Mouse (Mus musculus): ENCODE results near the gene Pex11g.

The Pex11g gene

DNA sequence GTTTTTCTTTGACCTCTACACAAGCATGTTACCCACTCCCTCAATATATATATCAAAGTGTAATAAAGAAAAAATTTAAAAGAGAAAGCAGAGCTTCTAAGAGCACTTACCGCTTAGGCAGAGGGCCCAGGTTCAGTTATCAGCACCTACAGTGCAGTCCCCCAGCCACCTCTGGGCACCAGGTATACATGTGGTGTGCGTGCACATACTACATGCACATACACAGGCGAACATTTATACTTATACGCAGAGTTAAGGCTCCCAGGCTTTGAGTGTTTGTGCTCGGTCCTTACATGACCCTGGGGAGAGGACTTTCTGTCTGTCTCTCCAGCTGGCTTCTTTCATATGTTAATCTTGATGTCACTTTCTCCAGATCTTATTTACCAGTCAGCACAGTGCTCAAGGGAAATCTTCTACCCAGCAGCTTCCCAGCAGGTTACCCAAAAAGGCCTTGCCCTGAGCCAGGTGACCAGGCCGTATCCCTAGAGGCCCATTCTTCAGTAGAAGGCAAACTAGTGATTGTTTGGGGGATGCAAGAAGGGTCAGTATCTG, 52.8 kb downstream of the Pex11g start:
- DNase-seq: no peak

DNA sequence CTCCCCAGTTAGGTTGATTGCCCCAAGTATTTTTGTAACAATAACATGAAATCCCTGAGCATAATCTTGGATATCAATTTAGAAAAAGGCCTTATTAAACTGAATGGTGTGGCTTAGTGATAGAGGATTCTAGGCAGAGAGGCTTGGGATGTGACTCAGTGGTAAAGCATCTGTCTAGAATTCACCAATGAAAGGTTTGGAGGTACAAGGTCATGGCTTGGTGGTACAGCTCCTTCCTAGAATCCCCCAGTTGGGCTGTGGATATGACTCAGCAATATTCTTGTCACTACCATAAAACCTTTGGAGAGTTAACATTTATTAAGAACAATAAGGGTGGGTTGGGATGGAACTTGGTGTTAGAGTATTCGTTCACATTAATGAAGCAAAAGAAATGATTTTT, 54.7 kb downstream of the Pex11g start:
- DNase-seq: no peak

DNA sequence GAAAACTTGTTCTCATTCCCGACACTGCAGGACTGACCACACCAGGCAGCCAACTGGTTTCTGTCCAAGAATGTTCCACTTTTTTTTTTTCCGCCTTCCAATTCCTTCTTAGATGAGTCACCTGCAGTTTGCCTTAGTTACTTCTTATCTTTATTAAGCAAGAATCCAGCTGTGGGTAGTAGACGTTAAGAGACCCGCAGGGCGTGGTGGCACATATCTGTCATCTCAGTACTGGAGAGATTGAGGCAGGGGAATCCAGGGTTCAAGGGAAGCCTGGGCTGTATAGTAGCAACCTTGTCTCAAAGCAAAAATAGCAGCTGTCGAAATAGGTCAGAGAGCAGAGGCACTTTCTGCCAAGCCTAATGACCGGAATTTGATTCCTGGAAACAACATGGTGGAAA, 55.6 kb downstream of the Pex11g start:
- peak; percentile 46 for DNase-seq

DNA sequence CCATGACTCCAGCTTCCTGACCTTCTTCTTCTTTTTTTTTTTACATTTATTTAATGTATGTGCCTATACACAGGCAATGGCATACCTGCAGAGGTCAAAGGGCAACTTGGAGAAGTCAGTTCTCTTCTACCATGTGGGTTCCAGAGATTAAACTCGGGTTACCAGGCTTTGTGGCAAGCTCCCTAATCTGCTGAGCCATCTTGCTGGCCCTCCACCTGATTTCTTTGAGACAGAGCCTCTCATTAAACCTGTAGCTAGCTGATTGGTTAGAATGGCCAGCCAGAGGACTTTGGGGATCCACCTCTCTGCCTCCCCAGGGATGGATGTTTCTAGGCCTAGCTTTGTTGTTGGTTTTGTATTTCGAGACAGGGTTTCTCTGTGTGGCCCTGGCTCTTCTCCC, 56.4 kb downstream of the Pex11g start:
- no peak for DNase-seq

DNA sequence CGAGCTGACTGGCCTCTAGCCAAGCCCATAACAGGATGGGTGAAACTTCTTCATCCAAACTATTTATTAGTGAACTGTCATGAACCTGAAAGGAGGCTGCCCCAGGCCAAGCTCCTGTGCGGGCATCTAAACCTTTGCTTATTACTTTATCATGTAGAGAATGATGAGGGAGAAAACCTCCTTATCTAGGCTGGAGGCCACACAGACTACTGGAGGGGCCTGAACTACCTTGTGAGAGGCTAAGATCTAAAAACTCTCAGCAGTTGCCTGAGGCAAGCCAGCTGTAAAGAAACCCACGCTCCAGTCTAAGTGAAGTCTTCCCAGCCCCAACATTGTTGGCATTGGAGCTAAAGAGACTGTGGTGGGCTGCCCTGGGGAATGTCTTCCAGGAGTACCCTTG, 60.1 kb downstream of the Pex11g start:
- DNase-seq: no peak

All from lung, postnatal 10 days (tissue).